Mouse (Mus musculus) stomach, postnatal 0 days (tissue): ENCODE measurements around the gene Gli1.

Source experiments
- CTCF ChIP-seq: IDR thresholded peaks from 2 replicates; pipeline ENCODE4 v1.5.1; 2016; ENCODE audit warnings: antibody characterized with exemption, low read depth, mild to moderate bottlenecking, moderate library complexity
- EP300 ChIP-seq: optimal IDR thresholded peaks from 2 replicates; pipeline ENCODE3; 2016; ENCODE audit warnings: antibody characterized with exemption

- TF ChIP-seq CTCF (no peak), EP300 (no peak)
Measured at GRCm38 (mm10) chr10:127292987-127293538, 48.7 kb downstream of the Gli1 start.
